Mouse (Mus musculus) inflammation-experienced regulatory T-cells, adult 16 weeks (primary cell): Measurements from ENCODE around the gene Trpv6. TPM values are rescaled to one million over a fixed set of nuclear protein-coding genes. Genes with fewer than 3 reads are reported as not detected.

ENCODE experiments used
- polyA plus RNA-seq: library from polyadenylated mRNA; unstranded; fragments of 100-300 nt; shearing (Covaris generic); gene quantifications from one replicate; pipeline ENCODE4 v1.2.1, GENCODE M21; 2017

Trpv6 gene
- polyA plus RNA-seq, result 0.62 TPM

GRCm38 (mm10) chr6:41636178-41636577 lies at the start of gene Trpv6:
Gene Trpv6, minus strand, starts transcription at chr6:41636405.

GRCm38 (mm10) chr6:41684131-41684530 lies 47.9 kb upstream of the Trpv6 start, which contains the start of gene Llcfc1:
Gene Llcfc1, plus strand, starts transcription at chr6:41684431.

GRCm38 (mm10) chr6:41680669-41681068 lies 44.5 kb upstream of the Trpv6 start, which contains the start of gene Trpv5:
Gene Trpv5, minus strand, starts transcription at chr6:41680769.

GRCm38 (mm10) chr6:41605061-41605793 lies 31.0 kb downstream of the Trpv6 start, which contains the start of gene Ephb6:
Gene Ephb6, plus strand, starts transcription at chr6:41605482.

Other genes starting within 250 kb of the Trpv6 start
- gene Gm5771, start 244.0 kb downstream of the Trpv6 start, polyA plus RNA-seq, result not detected
- not detected for gene Gm10334, start 190.3 kb downstream of the Trpv6 start, polyA plus RNA-seq
- gene Prss1, start 177.5 kb downstream of the Trpv6 start, polyA plus RNA-seq, result not detected
- 1.7 TPM for gene Prss2, start 114.6 kb downstream of the Trpv6 start, polyA plus RNA-seq
- 63.2 TPM for gene Ephb6, start 30.9 kb downstream of the Trpv6 start, polyA plus RNA-seq
- not detected for gene Trpv5, start 44.4 kb upstream of the Trpv6 start, polyA plus RNA-seq
- not detected for gene Llcfc1, start 48.0 kb upstream of the Trpv6 start, polyA plus RNA-seq
- not detected for gene Kel, start 67.9 kb upstream of the Trpv6 start, polyA plus RNA-seq
- not detected for gene Olfr459, start 138.8 kb upstream of the Trpv6 start, polyA plus RNA-seq
- not detected for gene Pip, start 211.1 kb upstream of the Trpv6 start, polyA plus RNA-seq
- not detected for gene Sval2, start 216.6 kb upstream of the Trpv6 start, polyA plus RNA-seq